Mouse (Mus musculus) MEL (cell line): ENCODE data around the gene Rapgef1. TPM values are rescaled to one million over a fixed set of nuclear protein-coding genes. Genes with fewer than 3 reads are reported as not detected.

Experiments used
- DNase-seq: peaks from one replicate; pipeline ENCODE4 v3.0.0; 2011; ENCODE audit warnings: low read depth, low spot score
- H3K27ac ChIP-seq: 2 replicates; pipeline ENCODE4 v1.5.1; 2012; ENCODE audit warnings: low read depth, mild to moderate bottlenecking, control low read depth, low read length, moderate library complexity; ENCODE audit not compliant: control insufficient read depth
- H3K27me3 ChIP-seq, 2 experiments: fragments of 150-350 bp in 1 of 2; sonication (generic) in 1 of 2; 2 replicates each; pipeline ENCODE4 v1.6.1; 2012; ENCODE audit warnings: low read length in 2 of 2, mild to moderate bottlenecking in 2 of 2, improper control_type of control experiment in 1 of 2, moderate library complexity in 1 of 2; ENCODE audit not compliant: insufficient read depth in 2 of 2, control insufficient read depth in 1 of 2
- H3K36me3 ChIP-seq, 2 experiments: 2 replicates each; pipeline ENCODE4 v1.6.1; 2012 to 2014; ENCODE audit warnings: low read length in 2 of 2, improper control_type of control experiment in 1 of 2, inconsistent platforms in 1 of 2, mild to moderate bottlenecking in 1 of 2; ENCODE audit not compliant: insufficient read depth in 2 of 2, control insufficient read depth in 1 of 2
- H3K4me1 ChIP-seq, 2 experiments: fragments of 150-350 bp in 1 of 2; sonication (generic) in 1 of 2; 2 replicates each; pipeline ENCODE4 v1.6.1; 2012; ENCODE audit warnings: low read length in 2 of 2, improper control_type of control experiment in 1 of 2, mild to moderate bottlenecking in 1 of 2; ENCODE audit not compliant: insufficient read depth in 2 of 2, control insufficient read depth in 1 of 2
- H3K4me3 ChIP-seq, 2 experiments: fragments of 150-350 bp in 1 of 2; sonication (generic) in 1 of 2; 2 replicates each; pipeline ENCODE4 v1.5.1; 2012; ENCODE audit warnings: low read depth in 2 of 2, low read length in 2 of 2, mild to moderate bottlenecking in 2 of 2, moderate library complexity in 2 of 2, control low read depth in 1 of 2, improper control_type of control experiment in 1 of 2; ENCODE audit not compliant: control insufficient read depth in 1 of 2, insufficient read depth in 1 of 2
- H3K79me2 ChIP-seq: 2 replicates; pipeline ENCODE4 v1.6.1; 2012; ENCODE audit warnings: mild to moderate bottlenecking, low read length, moderate library complexity; ENCODE audit not compliant: control insufficient read depth, poor library complexity, insufficient read depth
- H3K9ac ChIP-seq: 2 replicates; pipeline ENCODE4 v1.6.1; 2012; ENCODE audit warnings: low read depth, mild to moderate bottlenecking, control low read depth, low read length, moderate library complexity; ENCODE audit not compliant: control insufficient read depth, poor library complexity, severe bottlenecking
- H3K9me3 ChIP-seq: fragments of 150-350 bp; sonication (generic); replicated peaks from 2 replicates; pipeline ENCODE4 v1.6.1; 2012; ENCODE audit warnings: mild to moderate bottlenecking, low read length, improper control_type of control experiment, moderate library complexity; ENCODE audit not compliant: insufficient read depth
- BHLHE40 ChIP-seq: IDR thresholded peaks from 2 replicates; pipeline ENCODE4 v1.6.1; 2012; ENCODE audit warnings: low read depth, mild to moderate bottlenecking, inconsistent platforms, low read length, improper control_type of control experiment, borderline replicate concordance
- CHD2 ChIP-seq: IDR thresholded peaks from 2 replicates; pipeline ENCODE4 v1.6.1; 2011; ENCODE audit warnings: low read length, improper control_type of control experiment
- CTCF ChIP-seq, 3 experiments: IDR thresholded peaks in 2 of 3; conservative IDR thresholded peaks in 1 of 3; 2 replicates each; pipeline ENCODE4 v1.5.1; 2011 to 2012; ENCODE audit warnings: low read length in 3 of 3, low read depth in 2 of 3, mild to moderate bottlenecking in 2 of 3, improper control_type of control experiment in 1 of 3, inconsistent platforms in 1 of 3, mixed read lengths in 1 of 3, moderate library complexity in 1 of 3; ENCODE audit not compliant: control insufficient read depth in 1 of 3, insufficient read depth in 1 of 3, poor library complexity in 1 of 3, severe bottlenecking in 1 of 3
- ELF1 ChIP-seq: IDR thresholded peaks from 2 replicates; pipeline ENCODE4 v1.6.1; 2014; ENCODE audit warnings: low read depth, mild to moderate bottlenecking, inconsistent platforms, low read length, improper control_type of control experiment, moderate library complexity
- EP300 ChIP-seq, 2 experiments: IDR thresholded peaks; 2 replicates each; pipeline ENCODE4 v1.6.1; 2011; ENCODE audit warnings: improper control_type of control experiment in 2 of 2, low read length in 2 of 2, low read depth in 1 of 2, mild to moderate bottlenecking in 1 of 2
- GABPA ChIP-seq: IDR thresholded peaks from 2 replicates; pipeline ENCODE4 v1.6.1; 2012; ENCODE audit warnings: low read depth, mild to moderate bottlenecking, inconsistent platforms, low read length, improper control_type of control experiment, moderate library complexity
- HCFC1 ChIP-seq: IDR thresholded peaks from 2 replicates; pipeline ENCODE4 v1.6.1; 2012; ENCODE audit warnings: low read depth, mild to moderate bottlenecking, inconsistent platforms, low read length, improper control_type of control experiment, moderate library complexity
- JUND ChIP-seq: IDR thresholded peaks from 2 replicates; pipeline ENCODE4 v1.6.1; 2011; ENCODE audit warnings: low read depth, mild to moderate bottlenecking, improper control_type of control experiment, low read length
- MAFK ChIP-seq: IDR thresholded peaks from 2 replicates; pipeline ENCODE4 v1.6.1; 2011; ENCODE audit warnings: low read depth, mild to moderate bottlenecking, low read length, improper control_type of control experiment, borderline replicate concordance
- MAX ChIP-seq: IDR thresholded peaks from 2 replicates; pipeline ENCODE4 v1.6.1; 2011; ENCODE audit warnings: low read length, improper control_type of control experiment
- MEF2A ChIP-seq: IDR thresholded peaks from 2 replicates; pipeline ENCODE4 v1.6.1; 2014; ENCODE audit warnings: low read depth, mild to moderate bottlenecking, inconsistent platforms, low read length, improper control_type of control experiment; ENCODE audit not compliant: poor library complexity, insufficient replicate concordance, severe bottlenecking; ENCODE audit errors: extremely low read depth
- POLR2A ChIP-seq, 2 experiments: IDR thresholded peaks; 2 replicates each; pipeline ENCODE4 v1.6.1; 2011 to 2012; ENCODE audit warnings: low read length in 2 of 2, mild to moderate bottlenecking in 2 of 2, control low read depth in 1 of 2, improper control_type of control experiment in 1 of 2, low read depth in 1 of 2, moderate library complexity in 1 of 2; ENCODE audit not compliant: control insufficient read depth in 1 of 2, insufficient read depth in 1 of 2, poor library complexity in 1 of 2
- RCOR1 ChIP-seq: IDR thresholded peaks from 2 replicates; pipeline ENCODE4 v1.6.1; 2012; ENCODE audit warnings: low read depth, mild to moderate bottlenecking, inconsistent platforms, low read length, improper control_type of control experiment
- SIN3A ChIP-seq: IDR thresholded peaks from 2 replicates; pipeline ENCODE4 v1.6.1; 2012; ENCODE audit warnings: low read length, improper control_type of control experiment, inconsistent platforms
- SMC3 ChIP-seq: IDR thresholded peaks from 2 replicates; pipeline ENCODE4 v1.6.1; 2011; ENCODE audit warnings: low read depth, low read length, improper control_type of control experiment
- TAL1 ChIP-seq: IDR thresholded peaks from 2 replicates; pipeline ENCODE4 v1.6.1; 2012; ENCODE audit warnings: mild to moderate bottlenecking, inconsistent platforms, low read length, moderate library complexity, mixed read lengths
- UBTF ChIP-seq: IDR thresholded peaks from 2 replicates; pipeline ENCODE4 v1.6.1; 2012; ENCODE audit warnings: low read depth, mild to moderate bottlenecking, inconsistent platforms, low read length, improper control_type of control experiment, moderate library complexity, borderline replicate concordance; ENCODE audit not compliant: insufficient read depth
- USF1 ChIP-seq: IDR thresholded peaks from 2 replicates; pipeline ENCODE4 v1.6.1; 2014; ENCODE audit warnings: low read depth, mild to moderate bottlenecking, inconsistent platforms, low read length, improper control_type of control experiment, moderate library complexity
- USF2 ChIP-seq, 2 experiments: IDR thresholded peaks; 2 replicates each; pipeline ENCODE4 v1.6.1; 2011 to 2012; ENCODE audit warnings: improper control_type of control experiment in 2 of 2, low read length in 2 of 2, borderline replicate concordance in 1 of 2, inconsistent platforms in 1 of 2, low read depth in 1 of 2, mild to moderate bottlenecking in 1 of 2; ENCODE audit not compliant: insufficient read depth in 1 of 2
- ZKSCAN1 ChIP-seq: IDR thresholded peaks from 2 replicates; pipeline ENCODE4 v1.6.1; 2012; ENCODE audit warnings: low read depth, mild to moderate bottlenecking, inconsistent platforms, low read length, improper control_type of control experiment, moderate library complexity
- ZMIZ1 ChIP-seq: IDR thresholded peaks from 2 replicates; pipeline ENCODE4 v1.6.1; 2012; ENCODE audit warnings: low read depth, mild to moderate bottlenecking, inconsistent platforms, low read length, improper control_type of control experiment, moderate library complexity
- ZNF384 ChIP-seq: IDR thresholded peaks from 2 replicates; pipeline ENCODE4 v1.6.1; 2012; ENCODE audit warnings: low read depth, mild to moderate bottlenecking, inconsistent platforms, low read length, improper control_type of control experiment
- polyA plus RNA-seq, 2 experiments: library from polyadenylated mRNA; stranded (reverse) in 1 of 2; unstranded in 1 of 2; fragments of >175 nt in 1 of 2; fragments of >200 nt in 1 of 2; gene quantifications; 2 replicates each; pipeline versions ENCODE4 v1.2.1 to v1.2.4; 2012; ENCODE audit warnings: low replicate concordance in 2 of 2, low read depth in 1 of 2; ENCODE audit not compliant: insufficient read length in 2 of 2, insufficient read depth in 1 of 2, missing spikeins in 1 of 2
- total RNA-seq: library from RNA; depleted of rRNA; stranded (reverse); fragments of 300-350 nt; gene quantifications from 2 replicates; pipeline ENCODE4 v1.2.3, GENCODE M21; 2012

The Rapgef1 gene
- total and polyA plus RNA-seq, 3 experiments, result 57.2 to 88.3 (median 77.0) TPM

- peaks cover 6 to 16% of the 10 kb centered on the region in 2 experiments; a peak in 3 of 4 replicates for H3K4me1 ChIP-seq
- peaks cover 0 to 15% of the 10 kb centered on the region in 2 experiments; a peak in 2 of 4 replicates for H3K36me3 ChIP-seq
- no peak overlapping the region for H3K4me3 ChIP-seq
- H3K79me2 ChIP-seq, result peaks cover 16% of the 10 kb centered on the region; the same call in 1 of the 2 replicates
- H3K27ac ChIP-seq, result no peak overlapping the region
- DNase-seq, result no peak
- TF ChIP-seq BHLHE40 (no peak), TAL1 (no peak), HCFC1 (no peak), ZMIZ1 (no peak), ELF1 (no peak), JUND (no peak), ZNF384 (no peak), CHD2 (no peak), GABPA (no peak), MEF2A (no peak), SIN3A (no peak), SMC3 (no peak), POLR2A (IDR thresholded peaks at IDR 0.05; ENCODE audit: control insufficient read depth in 1 of 2, insufficient read depth in 1 of 2, low read depth in 1 of 2, low read length in 2 of 2, poor library complexity in 1 of 2) (no peak), ZKSCAN1 (no peak), UBTF (no peak), RCOR1 (no peak)
- no peak overlapping the region for H3K9ac ChIP-seq
- H3K9me3 ChIP-seq, result no peaks in the 10 kb centered on the region
- no peaks in the 10 kb centered on the region for H3K27me3 ChIP-seq
Measured at GRCm38 (mm10) chr2:29647162-29647561, 27.6 kb downstream of the Rapgef1 start.

GRCm38 (mm10) chr2:29647808-29648207 is 28.3 kb downstream of the Rapgef1 start:
- Histone ChIP-seq H3K36me3 (peaks cover 0 to 15% of the 10 kb centered on the region in 2 experiments; a peak in 2 of 4 replicates), H3K4me1 (peaks cover 6 to 16% of the 10 kb centered on the region in 2 experiments; a peak in 3 of 4 replicates), H3K9me3 (no peaks in the 10 kb centered on the region), H3K4me3 (no peak overlapping the region), H3K9ac (no peak overlapping the region), H3K27me3 (no peaks in the 10 kb centered on the region), H3K27ac (no peak overlapping the region), H3K79me2 (peaks cover 15% of the 10 kb centered on the region; the same call in 1 of the 2 replicates)
- TF ChIP-seq USF2 (IDR thresholded peaks at IDR 0.05; ENCODE audit: borderline replicate concordance in 1 of 2, insufficient read depth in 1 of 2, low read depth in 1 of 2, low read length in 2 of 2) (no peak), CTCF (IDR thresholded peaks at IDR 0.05 in 2 of 3, conservative IDR thresholded peaks at IDR 0.05 in 1 of 3; ENCODE audit: control insufficient read depth in 1 of 3, insufficient read depth in 1 of 3, low read depth in 2 of 3, low read length in 3 of 3, poor library complexity in 1 of 3, severe bottlenecking in 1 of 3) (no peak), MAFK (no peak), EP300 (IDR thresholded peaks at IDR 0.05; ENCODE audit: low read depth in 1 of 2, low read length in 2 of 2) (no peak), MAX (no peak), HCFC1 (no peak), POLR2A (IDR thresholded peaks at IDR 0.05; ENCODE audit: control insufficient read depth in 1 of 2, insufficient read depth in 1 of 2, low read depth in 1 of 2, low read length in 2 of 2, poor library complexity in 1 of 2) (no peak), USF1 (no peak)
- no peak for DNase-seq
